Mouse (Mus musculus): ENCODE results near the gene Gm7945.
"Not testable (repeated sequence)": the region's sequence is repeated elsewhere in the genome, so short reads cannot be mapped to it uniquely, and the experiment has no call there.

Gene Gm7945

GRCm38 (mm10) chr14:41386279-41386678 is at the start of gene Gm7945:
TSS of gene Gm7945 (minus strand) at chr14:41386379.
- not testable (repeated sequence) for DNase-seq (ENCODE audit: low spot score)

GRCm38 (mm10) chr14:41425393-41426075 is 39.4 kb upstream of the Gm7945 start:
- not testable (repeated sequence) for DNase-seq (ENCODE audit: low spot score)

GRCm38 (mm10) chr14:41424694-41425093 is 38.5 kb upstream of the Gm7945 start:
- DNase-seq (ENCODE audit: low spot score) = not testable (repeated sequence)

- DNase-seq (ENCODE audit: low spot score) = not testable (repeated sequence)
These were observed 22.0 kb upstream of the Gm7945 start, which contains the start of gene Gm6482 for GRCm38 (mm10) chr14:41408181-41408580. TSS of gene Gm6482 (minus strand) at chr14:41408281.

- DNase-seq (ENCODE audit: low spot score) = not testable (repeated sequence)
These were observed 37.9 kb downstream of the Gm7945 start, which contains the start of gene Gm5798 for GRCm38 (mm10) chr14:41348309-41348708. TSS of gene Gm5798 (plus strand) at chr14:41348609.

Data from yolk sac, embryonic 10.5 days (tissue).